Mouse (Mus musculus): Measurements from ENCODE around the gene Col16a1.

DNA sequence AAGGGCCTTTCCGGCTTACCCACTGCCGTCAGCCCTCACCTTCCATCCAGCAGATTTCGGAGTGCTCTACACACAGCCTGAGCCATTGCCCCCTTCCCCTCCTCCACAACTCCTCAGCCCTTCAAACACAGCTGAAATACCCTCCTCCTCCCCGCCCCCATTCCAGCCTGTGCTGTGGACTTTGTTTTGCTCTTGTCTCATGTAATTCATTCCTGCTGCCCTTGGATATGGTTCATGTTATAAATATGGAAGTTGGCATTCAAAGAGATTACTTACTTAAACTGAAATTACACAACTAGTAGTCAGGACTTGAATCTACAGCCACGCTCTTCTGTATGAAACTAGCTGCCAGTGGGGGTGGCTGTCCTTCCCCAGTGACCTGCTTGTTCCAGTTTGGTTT lies 75.4 kb downstream of the Col16a1 start:
- TF ChIP-seq CTCF (IDR thresholded peaks at IDR 0.05; ENCODE audit: low read depth, low read length) (no peak), POLR2A (IDR thresholded peaks at IDR 0.05; ENCODE audit: extremely low read depth, insufficient read depth, low read length) (no peak)

Data from liver, adult 2 months (tissue).